Mouse (Mus musculus) MN1 (cell line): ENCODE measurements at regions not wholly inside any gene's neighbourhood (a gene's known extent, or its start where the extent isn't known, plus 50 kb on each side); places are given as distances from the start of the nearest gene placed in this dataset.

Experiments
- DNase-seq: peaks from one replicate; pipeline ENCODE4 v3.0.0-alpha.2; 2016; ENCODE audit warnings: low spot score

DNA sequence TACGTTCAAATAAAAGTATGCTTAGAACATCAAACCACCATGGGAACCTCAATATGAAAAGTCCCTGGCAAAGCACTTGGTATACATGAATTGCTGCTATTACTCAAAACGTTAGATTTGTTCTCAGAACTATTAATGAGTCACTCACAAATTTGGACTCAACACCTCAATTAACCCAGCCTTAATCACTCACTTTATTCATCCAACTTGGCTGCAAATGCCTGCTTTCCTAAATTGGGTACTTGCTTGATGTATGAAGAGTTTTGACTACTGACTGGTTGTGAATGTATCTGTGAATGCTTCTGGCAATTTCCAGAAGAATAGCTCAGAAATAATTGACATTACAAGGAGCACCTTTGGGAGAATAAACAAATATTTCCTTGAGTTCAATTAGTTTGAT, 308.6 kb downstream of the Arl4a start:
- DNase-seq, result no peak

DNA sequence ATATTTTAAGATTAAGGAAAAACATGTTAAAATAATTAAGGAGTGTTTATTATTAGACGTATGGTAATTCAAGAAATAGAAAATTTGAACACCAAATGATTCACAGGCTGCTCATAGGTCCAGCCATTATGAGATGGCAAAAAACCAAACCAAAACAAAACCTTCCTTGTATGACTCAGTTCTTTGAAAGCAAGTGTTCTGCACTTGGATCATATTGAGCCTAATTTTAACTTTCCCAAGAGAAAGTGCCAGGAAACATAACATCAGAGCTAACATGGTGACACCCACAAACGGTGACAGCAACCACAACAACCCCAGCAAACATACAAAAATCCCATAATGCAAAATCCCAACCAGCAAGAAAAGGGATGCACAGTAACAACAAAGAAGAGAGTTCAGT, 313.7 kb downstream of the Arl4a start:
- no peak for DNase-seq

DNA sequence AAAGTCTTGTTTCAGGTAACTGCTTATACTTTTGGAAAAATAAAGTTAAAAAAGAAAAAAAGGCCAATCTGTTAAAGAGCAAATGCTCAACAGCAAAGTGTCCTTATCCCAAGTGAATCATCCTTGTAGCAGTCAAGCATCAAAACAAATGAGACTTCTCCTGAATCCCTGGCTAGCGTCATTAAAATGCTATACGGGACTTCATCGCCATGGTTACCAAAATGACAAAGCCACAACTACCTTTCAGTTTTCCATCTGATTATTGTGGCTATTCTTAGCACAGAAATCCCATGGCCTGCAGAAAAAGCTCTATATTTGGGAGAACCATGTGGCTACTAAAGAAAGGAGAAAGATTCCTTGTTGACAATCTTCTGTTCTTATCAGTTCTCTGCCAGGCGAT, 322.7 kb downstream of the Arl4a start:
- peak; percentile 47 for DNase-seq

DNA sequence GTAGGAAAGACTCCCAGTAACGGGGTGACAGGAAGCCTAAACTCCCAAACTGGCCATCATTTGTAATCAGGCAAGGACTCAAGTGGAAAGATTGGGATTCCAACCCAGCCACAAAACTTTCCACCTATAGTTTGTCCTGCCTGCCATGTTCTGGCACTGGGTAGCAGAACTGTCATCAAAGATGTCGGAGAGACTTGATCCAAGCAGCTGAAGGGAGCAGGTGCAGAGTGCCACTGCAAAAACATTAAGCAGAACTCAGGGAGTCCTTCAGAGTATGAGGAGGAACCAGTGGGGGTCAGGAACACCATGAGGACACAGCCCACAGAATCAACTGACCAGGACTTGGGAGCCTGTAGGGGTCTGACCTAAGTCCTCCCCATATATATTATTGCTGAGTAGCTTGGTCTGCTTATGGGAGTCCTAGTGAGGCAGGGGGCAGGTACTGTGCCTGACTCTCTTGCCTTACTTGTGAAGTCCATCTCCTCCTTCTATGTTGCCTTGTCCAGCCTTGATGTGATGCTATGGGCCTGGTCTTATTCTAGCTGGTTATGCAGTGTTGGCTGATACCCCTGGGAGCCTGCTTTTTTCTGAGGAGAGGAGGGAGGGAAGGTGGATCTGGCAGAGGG, 323.5 kb downstream of the Arl4a start:
- no peak for DNase-seq

DNA sequence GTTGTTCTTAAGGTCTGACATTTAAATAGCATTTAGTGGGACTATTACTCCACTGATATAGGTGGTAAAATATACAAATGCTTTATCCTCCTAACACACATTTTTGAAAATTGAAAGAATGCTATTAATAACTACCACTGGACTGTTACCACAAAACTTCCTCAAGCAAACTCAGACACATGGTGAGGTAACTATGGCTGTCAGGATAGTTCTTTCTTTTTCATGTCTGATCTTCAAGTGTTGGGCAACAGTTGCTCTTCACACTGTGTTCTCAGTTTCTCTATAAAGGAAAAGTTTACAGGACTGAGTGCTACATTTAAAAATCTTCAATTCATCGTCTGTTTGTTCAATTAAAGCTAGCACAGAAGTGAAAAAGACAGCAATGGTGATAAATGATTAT, 326.0 kb downstream of the Arl4a start:
- DNase-seq, result no peak

DNA sequence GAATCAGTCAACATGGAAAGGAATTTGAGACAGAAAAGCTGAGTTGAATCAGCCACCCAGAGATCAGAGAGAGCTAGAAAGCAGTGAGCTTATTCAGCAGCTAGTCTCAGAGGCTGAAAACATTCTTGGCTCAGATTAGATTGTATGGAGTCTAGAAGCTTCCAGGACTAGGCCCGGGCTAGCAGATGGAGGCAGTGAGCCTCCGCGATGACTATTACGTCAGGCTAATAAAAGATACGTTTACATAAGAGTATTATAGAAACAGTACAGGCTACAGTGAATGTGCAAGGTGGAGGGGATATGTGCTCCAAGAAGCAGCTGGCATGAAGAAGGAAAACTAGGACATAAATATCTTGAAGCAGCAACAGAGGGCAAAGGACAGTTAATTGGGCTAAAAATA, 328.0 kb downstream of the Arl4a start:
- no peak for DNase-seq

DNA sequence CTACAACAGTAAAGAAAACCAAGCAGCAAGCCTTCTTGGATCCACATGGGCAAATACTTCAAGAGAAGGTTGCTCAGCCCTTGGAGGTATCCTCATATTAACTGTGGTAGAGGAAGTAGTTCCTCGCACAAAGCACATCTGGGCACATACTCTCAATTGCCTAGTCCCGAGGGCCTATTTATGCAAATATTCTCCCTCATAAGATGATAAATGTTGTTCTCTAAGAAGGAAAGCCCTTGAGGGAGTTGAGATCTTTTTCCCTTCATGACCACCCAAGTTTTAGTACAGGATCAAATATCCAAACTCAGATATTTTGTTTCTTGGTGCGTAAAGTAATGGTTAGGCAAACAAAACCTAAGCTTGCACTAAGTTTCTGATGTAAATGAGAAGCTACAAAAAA, 340.6 kb downstream of the Arl4a start:
- DNase-seq, result no peak

DNA sequence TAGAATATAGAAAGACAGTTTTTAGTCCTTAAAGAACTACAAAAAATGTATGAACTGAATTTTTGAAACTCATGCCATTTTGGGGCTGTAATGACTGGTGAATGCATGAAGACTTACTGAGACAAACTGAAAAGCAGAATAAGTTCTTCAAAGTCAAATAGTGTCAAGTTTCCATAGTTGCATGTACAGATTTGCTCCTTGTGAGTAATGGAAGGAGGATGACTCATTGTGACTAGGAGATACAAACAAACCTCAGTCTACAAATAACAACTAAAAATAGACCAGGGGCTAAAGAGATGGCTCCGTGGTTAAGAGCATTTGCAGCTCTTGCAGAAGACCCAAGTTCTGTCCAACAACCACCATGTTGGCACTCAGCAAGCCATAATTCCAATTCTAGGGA, 342.5 kb downstream of the Arl4a start:
- no peak for DNase-seq

DNA sequence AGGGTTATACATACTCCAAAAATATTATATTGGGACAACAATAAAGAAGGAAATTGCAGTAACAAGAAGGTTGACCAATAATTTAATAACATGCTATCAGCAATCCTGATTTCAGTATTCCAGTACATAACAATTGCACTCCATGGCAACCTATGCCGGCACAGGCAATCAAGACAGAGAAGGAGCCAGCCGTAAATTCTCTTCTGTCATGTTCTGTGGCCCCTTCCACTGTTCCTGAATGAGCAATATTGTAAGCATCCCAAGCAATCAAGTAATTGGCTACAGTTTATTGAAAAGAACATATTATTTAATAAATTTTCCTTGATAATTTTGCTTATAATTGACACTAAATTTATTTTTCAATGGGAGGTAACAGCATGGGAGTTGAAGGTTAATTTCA, 345.8 kb downstream of the Arl4a start:
- no peak for DNase-seq

DNA sequence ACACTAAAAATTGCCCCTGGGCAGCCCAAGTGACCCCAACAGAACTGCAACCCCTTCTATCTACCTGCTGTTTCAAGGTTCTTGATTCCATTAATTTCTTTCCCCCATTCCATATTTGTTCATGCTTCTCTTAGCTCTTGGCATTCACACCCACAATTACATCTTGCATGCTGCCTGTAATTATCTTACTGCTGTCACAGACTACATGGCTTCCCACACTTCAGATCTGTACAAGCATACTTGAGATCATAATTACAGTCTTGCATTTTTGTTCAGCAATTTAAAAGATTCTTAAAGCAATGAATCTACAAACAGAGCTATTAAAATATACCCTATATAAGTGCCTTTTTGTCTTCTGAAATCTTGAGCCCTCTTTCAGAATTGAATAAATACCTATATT, 352.4 kb downstream of the Arl4a start:
- no peak for DNase-seq

DNA sequence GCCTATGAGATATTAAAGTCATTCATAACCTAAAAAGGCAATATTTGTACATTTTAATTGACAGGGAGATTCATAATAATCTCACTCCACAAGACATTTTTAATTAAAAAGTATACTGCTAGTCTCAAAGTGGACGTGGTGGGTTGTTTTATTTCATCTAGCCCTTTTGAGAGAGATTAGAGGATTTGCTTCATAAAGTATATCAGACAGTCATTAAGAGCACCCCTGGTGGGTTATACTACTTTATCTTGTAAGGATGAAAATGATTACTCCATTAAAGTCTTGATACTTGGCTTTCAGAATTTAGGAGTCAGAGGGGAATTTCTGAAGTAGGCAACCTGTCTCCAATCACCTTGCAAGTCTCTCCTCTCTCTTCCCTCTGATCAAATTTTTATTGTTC, 355.7 kb downstream of the Arl4a start:
- no peak for DNase-seq

DNA sequence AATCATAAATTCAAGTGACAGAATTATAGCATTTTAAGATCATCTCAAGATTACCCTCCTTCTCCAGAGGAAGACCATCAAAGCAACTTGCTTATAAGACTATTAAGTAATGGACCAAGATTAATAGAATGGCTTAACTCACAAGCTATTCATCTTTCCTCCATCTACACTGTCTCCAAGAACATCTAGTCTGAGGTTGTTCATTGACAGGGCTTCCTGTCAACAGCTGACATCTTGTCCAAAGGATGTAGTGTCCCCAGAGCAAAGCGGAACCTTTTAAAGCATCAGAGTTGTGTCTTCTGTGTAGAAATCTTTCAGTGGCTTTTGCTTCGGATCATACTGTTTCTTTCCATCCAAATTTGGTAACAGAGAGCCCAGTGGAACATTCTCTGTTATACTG, 362.2 kb downstream of the Arl4a start:
- no peak for DNase-seq

DNA sequence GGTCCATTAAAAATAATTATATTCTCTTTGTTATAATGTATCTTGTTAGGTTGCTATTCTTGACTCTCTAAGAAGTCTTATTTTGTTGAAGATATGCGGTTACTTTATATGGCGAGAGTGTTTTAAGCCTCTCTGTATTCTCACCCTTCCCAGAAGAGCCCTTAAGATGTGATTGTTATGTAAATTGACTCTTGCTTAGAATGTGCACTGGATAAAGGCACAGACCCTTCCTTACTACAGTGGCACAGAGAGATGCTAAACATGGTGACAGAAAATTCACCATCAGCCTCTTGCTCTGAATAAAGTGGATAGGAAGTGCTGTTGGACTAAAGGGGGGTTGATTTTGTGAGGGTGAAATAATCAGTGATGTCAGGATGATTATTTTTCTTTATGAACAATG, 370.1 kb downstream of the Arl4a start:
- no peak for DNase-seq

DNA sequence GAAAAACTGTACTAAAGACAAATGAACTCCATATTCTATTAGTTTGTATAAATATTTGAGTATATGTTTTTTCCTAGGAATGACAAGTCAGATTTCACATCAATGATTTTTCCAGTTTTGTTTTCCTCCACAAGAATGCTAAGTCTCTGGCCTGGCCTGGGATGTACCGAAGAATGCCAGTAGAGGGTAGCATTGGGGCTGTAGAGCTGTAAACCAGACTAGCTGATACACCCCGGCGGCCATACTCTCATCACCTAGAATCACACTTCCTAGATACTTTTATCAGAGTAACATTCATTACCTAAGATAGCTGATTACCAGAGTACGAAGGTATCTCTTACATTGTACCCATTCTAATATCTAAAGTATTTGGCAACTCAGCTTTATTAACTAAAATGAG, 372.4 kb downstream of the Arl4a start:
- peak; percentile 70 for DNase-seq

DNA sequence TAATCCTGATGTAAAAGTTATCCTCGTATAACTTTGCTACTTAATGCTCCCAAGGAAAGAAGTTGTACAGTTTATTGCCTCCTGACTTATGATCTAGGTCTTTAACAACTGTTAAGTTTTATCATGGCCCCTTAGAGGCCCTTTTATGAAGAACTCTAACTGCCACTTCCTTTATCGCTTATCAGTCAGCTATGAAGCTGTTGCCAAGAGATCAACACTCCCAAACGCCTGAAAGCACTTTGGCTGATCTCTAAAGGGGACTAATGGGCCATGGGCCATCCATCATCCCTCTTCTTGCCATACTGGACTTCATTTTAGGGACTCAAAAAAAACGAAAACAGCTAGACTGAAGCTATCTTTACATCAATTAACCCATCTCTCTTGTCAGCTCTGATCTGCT, 377.4 kb downstream of the Arl4a start:
- DNase-seq, result no peak

DNA sequence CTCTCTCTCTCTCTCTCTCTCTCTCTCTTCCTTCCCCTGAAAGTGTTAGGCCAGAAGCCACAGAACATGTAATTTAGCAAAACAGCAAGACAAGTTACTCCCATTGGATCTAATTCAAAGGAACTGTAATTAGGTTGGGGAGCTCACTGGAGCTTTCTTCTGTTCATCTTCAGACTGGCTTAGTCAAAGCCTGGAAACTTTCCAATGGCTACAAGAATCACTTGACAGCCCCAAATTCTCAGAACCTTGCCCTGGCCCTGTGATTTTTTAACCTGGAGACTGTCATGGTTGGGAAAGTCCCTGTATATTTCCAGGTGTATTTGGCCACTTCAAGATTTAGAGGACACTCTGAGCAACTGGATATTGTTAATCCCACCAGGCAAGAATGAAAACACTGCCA, 381.2 kb downstream of the Arl4a start:
- DNase-seq, result peak; percentile 72

DNA sequence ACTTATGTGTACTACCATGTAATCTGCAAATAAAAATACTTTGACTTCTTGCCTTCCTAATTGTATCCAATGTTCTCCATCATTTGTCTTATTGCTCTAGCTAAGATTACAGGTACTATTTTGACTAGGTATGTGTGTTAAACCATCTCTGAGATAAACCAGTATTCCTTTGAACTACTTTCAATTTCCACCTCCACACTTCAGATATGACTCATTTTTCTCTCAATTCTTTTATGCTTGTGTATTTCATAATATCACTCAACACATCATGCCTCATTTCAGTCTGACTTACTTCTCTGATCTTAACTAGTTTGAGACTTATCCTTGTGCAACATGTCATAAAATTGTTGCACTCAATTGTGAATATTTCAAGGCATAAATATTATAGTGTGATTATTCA, 388.9 kb downstream of the Arl4a start:
- no peak for DNase-seq

DNA sequence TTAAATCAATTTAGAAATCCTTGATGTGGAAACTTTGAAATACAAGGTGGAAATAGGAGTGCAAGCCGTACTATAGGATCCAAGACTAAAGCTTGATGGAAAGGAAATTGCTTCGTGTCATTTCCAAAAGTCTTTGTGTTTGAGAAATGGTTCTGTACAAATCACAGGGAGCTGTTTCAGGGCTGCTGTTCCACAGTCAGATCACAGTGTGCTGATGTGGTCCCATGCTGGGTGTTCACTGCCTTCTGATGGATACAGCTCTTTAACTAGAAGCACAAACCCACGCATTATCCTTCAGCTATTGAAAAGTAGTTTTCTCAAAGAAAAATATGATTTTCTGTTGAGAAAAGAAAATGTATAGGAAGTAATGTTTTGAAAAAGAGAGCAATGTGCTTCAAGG, 391.3 kb downstream of the Arl4a start:
- DNase-seq, result no peak

DNA sequence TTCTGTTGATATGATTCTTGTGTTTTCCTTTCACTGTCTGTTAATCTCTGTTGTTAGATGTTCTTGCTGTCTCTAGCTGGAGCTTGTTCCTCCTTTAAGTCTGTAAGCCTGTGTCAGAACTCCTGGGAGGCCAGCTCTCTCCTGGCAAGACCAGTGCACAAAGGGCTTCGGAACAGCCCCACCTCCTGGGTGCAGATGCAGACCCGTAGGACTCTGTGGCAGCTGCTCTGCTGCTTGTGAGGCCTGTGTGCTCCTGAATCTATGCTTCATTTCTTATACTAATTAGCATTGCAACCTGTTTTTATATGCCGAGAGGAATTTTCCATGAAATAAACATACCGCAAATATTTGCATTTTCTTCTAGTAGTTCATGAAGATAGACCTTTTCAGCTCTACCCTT, 392.2 kb downstream of the Arl4a start:
- DNase-seq, result no peak

DNA sequence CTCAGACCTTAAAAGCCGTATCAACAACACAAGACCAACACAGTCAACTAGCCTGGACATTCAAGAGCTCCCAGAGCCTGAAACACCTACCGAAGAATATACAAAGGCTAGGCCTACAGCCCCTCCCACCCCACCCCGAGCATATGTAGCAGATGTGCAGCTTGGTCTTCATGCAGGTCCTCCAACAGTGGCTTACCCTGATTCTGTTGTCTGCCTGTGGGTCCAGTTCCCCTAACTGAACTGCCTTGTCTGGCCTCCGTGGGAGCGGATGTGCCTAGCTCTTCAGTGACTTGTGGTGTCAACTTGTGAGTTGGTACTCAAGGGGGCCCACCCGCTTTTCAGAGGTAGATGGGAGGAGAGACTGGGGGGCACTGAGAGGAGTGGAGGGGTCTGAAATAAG, 398.6 kb downstream of the Arl4a start:
- no peak for DNase-seq

DNA sequence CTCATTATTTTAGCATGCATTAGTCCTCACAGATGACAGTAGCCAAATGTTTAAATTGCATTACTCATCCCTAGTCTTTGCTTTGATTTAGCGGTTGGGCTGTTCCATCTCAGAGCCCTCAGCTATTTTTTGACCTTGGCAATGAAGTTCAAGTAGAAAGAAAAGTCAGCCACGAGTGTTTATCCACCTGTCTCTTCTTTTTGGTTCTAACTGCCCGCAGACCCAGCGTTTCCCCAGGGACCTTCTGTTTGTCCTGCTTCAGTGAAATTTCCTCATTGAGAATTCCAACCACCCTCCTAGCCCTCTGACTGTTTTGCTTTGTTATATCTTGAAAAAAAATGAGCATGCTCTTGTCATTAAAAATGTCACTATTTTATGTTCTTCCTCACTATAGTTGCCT, 403.5 kb downstream of the Arl4a start:
- DNase-seq, result no peak

DNA sequence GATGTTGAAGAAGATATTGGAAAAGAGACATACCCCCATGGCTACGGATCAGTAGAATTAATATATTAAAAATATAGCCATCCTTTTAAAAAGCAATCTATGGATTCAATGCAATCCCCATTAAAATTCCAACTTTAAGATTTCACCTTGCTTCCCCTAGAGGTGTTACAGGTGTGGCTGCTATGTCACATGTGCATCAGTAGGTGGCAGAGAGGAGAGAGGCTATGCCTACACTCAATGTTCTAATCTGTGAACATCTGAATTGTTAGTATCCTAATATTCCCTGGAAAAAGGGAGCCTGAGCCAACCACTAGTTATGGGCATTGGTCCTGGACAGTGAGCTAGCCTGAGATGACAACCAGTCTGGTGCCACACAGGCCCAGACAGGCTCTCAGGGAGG, 416.6 kb downstream of the Arl4a start:
- DNase-seq, result no peak

DNA sequence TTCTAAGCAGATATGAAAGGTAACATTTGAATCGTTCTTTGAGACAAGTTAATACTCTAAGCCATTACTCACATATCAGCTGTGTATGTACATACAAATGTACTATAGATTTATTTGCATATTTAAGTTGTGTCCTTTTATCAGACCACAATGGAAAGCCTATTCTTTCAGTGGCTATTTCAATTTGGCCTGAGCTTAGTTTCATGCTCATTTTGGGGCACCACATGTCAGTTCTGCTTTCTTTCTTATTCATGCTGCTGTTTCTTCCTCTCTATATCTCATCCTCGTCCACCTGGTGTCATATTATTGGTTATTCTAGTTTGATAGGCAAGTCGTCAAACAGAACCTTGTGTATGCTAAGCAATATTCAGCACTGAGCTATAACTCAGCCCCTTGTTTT, 432.5 kb downstream of the Arl4a start:
- no peak for DNase-seq

DNA sequence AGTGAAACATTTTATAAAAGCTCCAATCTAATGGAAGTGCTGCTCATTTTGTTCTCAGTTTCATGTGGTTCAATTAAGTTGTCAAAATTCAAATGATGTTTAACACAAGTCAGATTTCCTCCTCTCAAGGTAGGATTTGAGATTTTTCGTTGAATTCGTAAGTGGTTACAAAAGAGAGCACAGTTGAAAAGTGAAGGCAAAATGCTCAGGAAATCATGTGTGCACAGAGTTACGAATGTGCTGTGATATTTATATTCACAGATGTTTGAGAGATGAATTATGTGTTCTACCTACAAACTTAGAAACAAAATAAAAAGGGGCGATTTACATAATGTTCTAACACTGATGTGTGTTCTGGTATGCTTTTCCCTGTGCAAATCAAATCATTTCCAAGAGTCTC, 433.1 kb downstream of the Arl4a start:
- DNase-seq, result no peak

DNA sequence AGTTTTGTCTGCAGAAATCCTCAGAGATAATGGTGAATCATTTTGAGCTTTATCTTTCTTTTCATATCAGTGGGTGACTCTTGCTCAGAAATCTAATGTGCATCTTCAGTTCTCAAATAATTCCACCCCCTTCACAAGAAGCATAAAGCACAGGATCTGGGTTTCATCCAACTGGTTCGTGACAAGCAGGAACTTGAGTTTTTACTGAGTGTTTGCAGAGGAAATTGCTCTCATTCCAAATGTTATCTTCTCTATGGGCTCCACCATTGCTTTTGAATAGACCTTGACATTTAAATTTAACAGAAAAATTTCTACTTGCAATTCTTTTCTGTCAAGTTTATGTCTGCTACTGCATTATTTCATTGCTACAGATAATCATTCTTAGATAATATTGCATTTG, 443.1 kb downstream of the Arl4a start:
- no peak for DNase-seq
